21 mouse cellular contexts compared by ENCODE assay signal in the genomic region with DNA sequence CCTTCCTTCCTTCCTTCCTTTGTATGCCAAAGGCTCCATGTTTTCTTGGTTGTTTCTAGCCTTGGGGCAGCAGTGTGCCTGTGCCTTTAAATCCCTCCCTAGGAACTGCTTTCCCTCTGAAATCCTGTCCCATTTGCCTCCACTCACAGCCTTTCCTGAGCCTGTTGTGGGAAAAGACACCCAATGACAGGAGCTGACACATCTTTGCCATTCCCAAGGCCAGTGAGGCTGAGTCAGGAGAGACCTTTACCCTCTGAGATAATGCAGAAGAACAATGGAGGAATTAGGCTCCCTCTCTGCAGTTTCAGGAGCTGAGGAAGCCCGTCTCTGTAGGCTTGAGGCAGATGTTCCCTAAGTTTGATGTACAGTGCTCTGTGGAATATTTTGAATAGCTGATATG.
DNase-seq lines count a peak whose midpoint lies in the region; ATAC-seq lines count a peak whose summit lies in the region.
"Had no signal": no experiment of that assay in that cellular context is flagged by ENCODE, and none has a peak within 500 bp of the region (broad histone marks: within the 10 kb centered on the region; RNA-seq: fewer than 3 reads in every experiment).

No protein-coding gene starts in this region.

- 28% methylated on average over 1 of the region's 1 CpGs for WGBS in forebrain, embryonic 10.5 days
- 14% methylated on average over 1 of the region's 1 CpGs for WGBS in forebrain, embryonic 11.5 days

- H3K9ac ChIP-seq in forebrain, embryonic 11.5 days (ENCODE audit: low read length): no peak overlapping the region
- H3K9ac ChIP-seq: embryonic facial prominence, embryonic 15.5 days; forebrain, embryonic 12.5 days; heart, embryonic 15.5 days; hindbrain, embryonic 14.5 days; intestine, embryonic 15.5 days had no signal

- no peak overlapping the region for H3K4me2 ChIP-seq in forebrain, embryonic 11.5 days (ENCODE audit: low read depth, low read length, severe bottlenecking)
- H3K4me2 ChIP-seq: embryonic facial prominence, embryonic 15.5 days; forebrain, embryonic 12.5 days; heart, embryonic 11.5 days; heart, embryonic 15.5 days; hindbrain, embryonic 14.5 days; intestine, embryonic 15.5 days had no signal

- 0 out of 2 replicates have a peak overlapping the region, but pooled peaks have one; percentile 11 for H3K27ac ChIP-seq in forebrain, embryonic 10.5 days
- H3K27ac ChIP-seq in forebrain, embryonic 11.5 days (ENCODE audit: low read depth, low read length): no peak overlapping the region
- H3K27ac ChIP-seq: embryonic facial prominence, embryonic 15.5 days; forebrain, embryonic 12.5 days; heart, adult 2 months; heart, embryonic 15.5 days; hindbrain, embryonic 14.5 days; intestine, embryonic 15.5 days had no signal

- H3K4me1 ChIP-seq in forebrain, embryonic 10.5 days: peaks cover 19% of the 10 kb centered on the region
- peaks cover 2% of the 10 kb centered on the region; the same call in 1 of the 2 replicates for H3K4me1 ChIP-seq in forebrain, embryonic 11.5 days (replicated peaks; ENCODE audit: control insufficient read depth, insufficient read depth, low read length)
- H3K4me1 ChIP-seq: embryonic facial prominence, embryonic 15.5 days; heart, embryonic 15.5 days; intestine, embryonic 15.5 days had no signal

- H3K27me3 ChIP-seq in forebrain, embryonic 10.5 days (ENCODE audit: poor library complexity, severe bottlenecking): no peaks in the 10 kb centered on the region
- H3K27me3 ChIP-seq in forebrain, embryonic 11.5 days (ENCODE audit: control insufficient read depth, insufficient read depth, low read length): no peaks in the 10 kb centered on the region
- H3K27me3 ChIP-seq: CH12.LX; embryonic facial prominence, embryonic 15.5 days; forebrain, embryonic 12.5 days; heart, embryonic 15.5 days; intestine, embryonic 15.5 days had no signal

- H3K36me3 ChIP-seq in forebrain, embryonic 10.5 days (replicated peaks): no peaks in the 10 kb centered on the region
- no peaks in the 10 kb centered on the region for H3K36me3 ChIP-seq in forebrain, embryonic 11.5 days (ENCODE audit: control insufficient read depth, insufficient read depth, low read length)
- H3K36me3 ChIP-seq: embryonic facial prominence, embryonic 15.5 days; forebrain, embryonic 12.5 days; heart, embryonic 15.5 days; intestine, embryonic 15.5 days had no signal

- no peaks in the 10 kb centered on the region for H3K9me3 ChIP-seq in forebrain, embryonic 10.5 days
- no peaks in the 10 kb centered on the region for H3K9me3 ChIP-seq in forebrain, embryonic 11.5 days (ENCODE audit: control insufficient read depth, low read length)
- H3K9me3 ChIP-seq: embryonic facial prominence, embryonic 15.5 days; forebrain, embryonic 12.5 days; heart, embryonic 15.5 days; intestine, embryonic 15.5 days had no signal

- no peak for DNase-seq in forebrain, embryonic 10.5 days (ENCODE audit: extremely low spot score, low spot score)
- DNase-seq in forebrain, embryonic 11.5 days (ENCODE audit: low spot score): no peak
- DNase-seq in 3T3-L1 (ENCODE audit: low read depth, low spot score): peak; percentile 45
- DNase-seq in adrenal gland, adult 8-10 months: peak; percentile 45
- peak; percentile 60 to 68 for DNase-seq in adrenal gland, postnatal 36 days
- no peak for DNase-seq in Muller cell, postnatal 12 days (ENCODE audit: inconsistent ontology term)
- DNase-seq in layer of hippocampus, adult 11-12 months (ENCODE audit: low spot score): no peak
- DNase-seq: cerebellum, adult 2 months; cerebellum, postnatal 10 days; gastrocnemius, postnatal 14 days; heart, adult 2 months; heart, postnatal 14 days had no signal

- ATAC-seq in forebrain, embryonic 11.5 days (replicated peaks; ENCODE audit: low FRiP score): no peak
- ATAC-seq: forebrain, embryonic 16.5 days; intestine, embryonic 15.5 days had no signal

- H3K4me3 ChIP-seq in forebrain, embryonic 10.5 days: no peak overlapping the region
- H3K4me3 ChIP-seq in forebrain, embryonic 11.5 days (ENCODE audit: low read depth, low read length): no peak overlapping the region
- H3K4me3 ChIP-seq: embryonic facial prominence, embryonic 15.5 days; erythroblast, embryonic 14.5 days; forebrain, embryonic 12.5 days; heart, adult 2 months; heart, embryonic 15.5 days; intestine, embryonic 15.5 days had no signal

Comparison
In these comparisons a context has a peak if more than half of its experiments do, and no peak if none do; other contexts are left out.
1. DNase-seq: peak in 3T3-L1 (single experiment), adrenal gland, adult 8-10 months (single experiment) and adrenal gland, postnatal 36 days (2 of 2); none in forebrain, embryonic 10.5 days (single experiment), forebrain, embryonic 11.5 days (single experiment), Muller cell, postnatal 12 days (single experiment) and layer of hippocampus, adult 11-12 months (single experiment).